Mouse (Mus musculus): ENCODE data around the gene Katnbl1.
"Not testable (repeated sequence)": the region's sequence is repeated elsewhere in the genome, so short reads cannot be mapped to it uniquely, and the experiment has no call there.

The Katnbl1 gene

DNA sequence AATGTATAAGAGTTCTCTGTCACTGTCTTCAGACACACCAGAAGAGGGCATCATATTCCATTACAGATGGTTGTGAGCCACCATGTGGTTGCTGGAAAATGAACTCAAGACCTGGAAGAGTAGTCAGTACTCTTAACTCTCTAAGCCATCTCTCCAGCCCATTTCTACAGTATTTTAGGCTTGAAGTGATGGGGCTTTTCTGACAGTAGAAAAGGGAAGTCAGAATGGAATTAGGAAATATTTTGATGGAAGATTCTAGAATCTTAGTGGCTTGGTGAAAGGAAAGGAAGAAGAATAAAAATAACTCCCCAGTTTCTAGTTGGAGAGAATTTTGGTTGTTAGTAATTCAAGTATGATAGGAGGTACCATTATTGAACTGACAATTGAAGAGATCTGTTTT lies 14.9 kb downstream of the Katnbl1 start:
- DNase-seq = no peak

DNA sequence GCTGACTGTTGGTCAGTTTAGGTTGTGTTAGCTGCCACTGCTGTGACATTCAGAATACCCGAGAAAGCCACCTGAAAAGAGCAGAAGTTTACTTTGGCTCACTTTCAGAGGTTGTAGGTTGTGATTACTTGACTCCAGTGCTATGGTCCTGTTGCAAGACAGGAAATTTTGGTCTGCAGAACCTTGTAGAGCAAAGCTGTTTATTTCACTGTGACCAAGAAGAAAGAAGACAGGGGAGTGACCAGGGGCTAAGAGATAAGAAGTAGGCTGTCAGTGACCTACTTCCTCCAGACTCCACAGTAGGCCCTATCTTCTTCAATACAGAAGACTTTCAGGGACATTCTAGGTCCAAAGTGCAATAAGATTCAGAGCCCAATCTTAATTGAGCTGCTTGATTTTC lies 17.6 kb downstream of the Katnbl1 start:
- DNase-seq = no peak

DNA sequence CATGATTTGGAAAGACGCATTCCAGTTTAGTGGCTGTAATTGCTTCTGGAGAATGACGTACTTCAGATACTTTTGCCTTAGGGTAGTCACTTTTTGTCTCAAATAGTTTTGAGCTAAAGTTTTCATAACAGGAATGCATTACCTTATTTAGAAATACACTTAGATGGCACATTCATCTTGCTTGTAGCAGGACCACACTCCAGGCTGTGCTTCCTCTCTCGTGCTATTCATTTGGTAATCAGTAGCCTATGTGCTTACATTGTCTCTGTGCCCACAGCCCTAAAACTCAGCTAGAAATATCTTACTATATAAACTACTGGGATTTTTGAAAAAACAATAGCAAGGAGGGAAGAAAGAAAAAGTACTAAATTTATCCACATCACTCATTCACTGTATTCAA lies 28.0 kb downstream of the Katnbl1 start:
- no peak for DNase-seq

DNA sequence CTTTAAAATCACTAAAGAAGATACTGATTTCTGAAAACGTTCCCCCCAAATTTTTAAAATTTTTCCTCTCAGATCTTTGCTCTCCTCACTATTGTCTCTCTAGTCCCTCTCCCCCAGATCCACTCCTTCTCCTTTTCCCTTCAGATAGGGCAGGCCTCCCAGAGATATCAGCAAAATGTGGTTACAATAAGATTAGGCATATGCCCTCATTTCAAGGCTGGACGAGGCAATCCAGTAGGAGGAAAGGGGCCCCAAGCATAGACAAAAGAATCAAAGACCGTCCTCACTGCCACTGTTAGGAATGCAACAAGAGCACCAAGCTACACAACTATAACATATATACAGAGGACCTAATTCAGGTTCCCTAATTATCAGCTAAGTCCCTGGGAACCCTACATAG lies 46.3 kb downstream of the Katnbl1 start:
- DNase-seq = no peak

DNA sequence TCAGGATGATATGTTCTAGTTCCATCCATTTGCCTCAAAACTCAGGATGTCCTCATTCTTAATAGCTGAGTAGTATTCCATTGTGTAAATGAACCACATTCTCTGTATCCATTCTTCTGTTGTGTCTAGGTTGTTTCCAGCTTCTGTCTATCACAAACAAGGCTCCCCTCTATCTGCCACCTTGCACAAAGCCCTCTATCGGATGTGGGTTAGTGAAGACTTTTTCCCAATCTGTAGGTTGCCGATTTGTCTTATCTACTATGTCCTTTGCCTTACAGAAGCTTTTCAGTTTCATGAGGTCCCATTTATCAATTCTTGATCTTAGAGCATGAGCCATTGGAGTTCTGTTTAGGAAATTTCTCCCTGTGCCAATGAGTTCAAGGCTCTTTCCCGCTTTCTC lies 49.5 kb downstream of the Katnbl1 start:
- DNase-seq = not testable (repeated sequence)

DNA sequence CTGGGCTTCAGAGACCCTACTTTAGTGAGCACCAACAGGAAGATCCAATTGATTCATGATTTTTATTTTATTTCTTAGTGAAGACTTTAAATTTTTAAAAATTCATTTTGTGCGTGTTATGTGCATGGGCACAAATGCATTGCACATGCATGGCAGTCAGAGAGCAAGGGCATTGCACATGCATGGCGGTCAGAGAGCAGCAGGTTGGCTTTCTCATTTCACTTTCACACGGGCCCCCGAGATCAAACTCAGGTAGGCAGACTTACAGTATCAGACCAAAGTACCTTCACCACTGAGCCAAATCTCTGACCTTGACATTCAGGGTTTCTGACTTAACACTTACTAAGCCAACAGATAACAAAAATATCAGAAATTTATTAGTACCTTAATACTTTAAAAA lies 50.7 kb downstream of the Katnbl1 start:
- no peak for DNase-seq

DNA sequence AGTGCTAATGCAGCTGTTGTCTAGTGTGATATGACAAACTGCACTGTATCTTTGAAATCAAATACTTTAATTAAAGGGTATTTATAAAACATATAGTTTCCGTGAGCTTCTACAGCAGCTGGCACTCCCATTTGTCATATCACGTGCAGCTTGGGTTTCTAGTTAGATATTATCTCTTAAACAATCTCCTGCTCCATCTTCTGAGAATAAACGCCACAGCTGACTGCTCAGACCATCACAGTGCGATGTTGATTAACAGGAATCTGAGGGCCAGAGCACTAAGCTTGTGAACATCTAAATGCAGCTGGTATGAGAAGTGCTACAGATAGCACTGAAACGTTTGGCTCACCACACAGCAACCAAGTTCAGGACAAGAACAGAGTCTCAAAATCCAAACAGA lies 51.4 kb downstream of the Katnbl1 start:
- DNase-seq = no peak

DNA sequence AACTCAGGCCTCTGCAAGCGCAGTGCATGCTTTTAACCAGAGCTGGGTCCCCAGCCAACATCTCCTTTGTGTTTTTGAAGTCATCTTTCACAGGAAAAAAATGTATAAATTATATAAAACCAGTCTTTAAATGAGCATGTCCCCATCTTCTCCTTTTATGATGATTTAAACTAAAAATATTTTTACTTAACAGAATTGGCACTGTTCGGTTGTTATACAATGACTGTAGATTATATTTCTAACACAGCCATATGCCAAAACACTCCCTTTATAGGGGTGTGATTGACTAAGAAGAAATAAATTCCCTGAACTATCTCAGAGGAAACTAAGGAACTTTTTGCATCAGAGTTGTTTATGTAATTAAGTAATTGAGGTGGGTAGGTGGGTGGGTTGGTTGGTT lies 53.5 kb downstream of the Katnbl1 start:
- no peak for DNase-seq

DNA sequence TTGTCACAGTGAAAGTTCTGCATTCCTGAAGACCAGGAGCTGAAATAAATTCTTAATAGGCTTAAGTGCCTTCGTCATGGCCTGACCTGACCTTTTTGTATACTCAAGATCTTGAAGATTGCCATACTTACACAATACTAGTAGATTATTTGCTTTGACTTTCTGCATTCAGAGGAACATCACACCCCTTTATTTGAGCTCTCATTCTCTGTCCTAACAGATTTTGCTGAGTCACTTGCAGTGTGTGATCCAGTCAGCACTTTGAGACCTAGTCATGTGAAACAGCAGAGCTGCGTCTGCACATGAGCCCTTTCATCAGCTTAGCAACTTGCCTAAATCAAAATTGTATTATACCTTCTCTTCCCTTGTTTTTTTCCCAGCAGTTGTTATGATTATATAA lies 54.3 kb downstream of the Katnbl1 start:
- DNase-seq = no peak

DNA sequence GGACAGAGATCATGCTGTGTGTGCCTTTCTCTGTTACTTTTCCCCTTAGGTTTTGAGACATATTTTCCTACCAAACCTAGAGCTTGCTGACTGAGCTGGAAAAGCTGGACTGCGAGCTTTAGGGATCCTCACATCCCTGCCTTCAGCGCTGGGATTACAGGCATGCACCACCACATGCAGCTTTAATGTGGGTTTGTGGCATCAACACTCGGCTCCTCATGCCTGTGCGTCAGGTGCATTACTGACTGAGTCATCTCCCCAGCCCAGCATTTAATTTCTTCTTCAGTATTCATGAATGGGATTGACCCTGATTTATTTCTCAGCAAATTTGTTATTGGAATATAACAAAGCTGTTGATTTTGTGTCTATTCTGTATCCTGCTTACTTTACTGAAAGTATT lies 57.3 kb downstream of the Katnbl1 start:
- DNase-seq = no peak

DNA sequence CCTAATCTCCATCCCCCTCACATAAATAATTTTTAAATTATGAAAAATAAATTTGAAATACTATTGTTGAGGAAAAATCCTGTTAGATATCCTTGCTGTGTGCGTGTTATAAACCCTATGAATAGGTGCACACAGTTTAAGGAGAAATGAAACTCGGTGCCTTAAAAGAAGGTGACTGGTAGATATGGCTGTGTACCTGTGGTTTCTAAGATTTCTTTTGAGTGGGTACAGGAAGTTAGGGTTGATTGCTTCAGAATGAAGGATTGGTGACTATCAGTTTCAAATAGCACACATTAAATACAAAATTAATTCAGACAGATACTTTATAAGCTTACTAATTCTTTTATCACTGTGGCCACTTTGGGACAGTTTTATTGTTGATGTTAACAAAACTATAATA lies 58.6 kb downstream of the Katnbl1 start:
- no peak for DNase-seq

DNA sequence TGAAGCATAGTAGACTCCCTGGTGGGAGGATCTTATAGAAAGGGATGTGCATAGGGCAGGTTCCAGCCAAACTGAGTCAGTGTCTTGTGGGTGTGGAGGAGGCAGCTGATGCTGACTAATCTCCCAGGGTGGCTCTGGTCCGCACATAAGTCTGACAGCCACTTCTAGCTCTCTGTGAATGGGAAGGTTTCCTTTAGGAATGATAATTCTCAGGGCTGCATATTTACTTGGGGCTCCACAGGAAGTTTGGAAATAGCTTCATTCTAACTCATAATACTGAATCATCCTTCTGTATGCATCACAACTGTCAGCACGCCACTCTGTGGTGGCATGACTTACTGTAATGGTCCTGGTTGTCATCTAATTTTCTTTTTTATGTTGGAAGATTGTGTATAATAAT lies 64.5 kb downstream of the Katnbl1 start:
- DNase-seq = no peak

DNA sequence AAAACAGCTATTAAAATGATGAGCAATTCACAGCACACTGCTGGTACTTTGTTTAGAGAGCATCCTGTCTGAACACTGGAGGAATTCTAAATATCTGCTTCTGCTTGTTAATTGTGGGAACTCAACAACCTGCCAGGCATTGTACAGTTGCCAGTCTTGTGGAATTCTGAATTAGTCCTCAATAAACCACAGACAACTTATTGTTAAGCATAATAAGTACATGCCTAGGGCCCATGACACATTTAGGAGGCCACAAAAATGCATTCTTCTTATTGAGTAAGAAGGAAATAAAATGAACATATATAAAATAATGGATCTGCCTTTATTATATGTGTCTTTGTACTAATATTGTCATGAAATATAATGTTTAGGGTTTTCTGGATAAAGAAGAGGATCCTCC lies 66.5 kb downstream of the Katnbl1 start:
- DNase-seq = no peak

DNA sequence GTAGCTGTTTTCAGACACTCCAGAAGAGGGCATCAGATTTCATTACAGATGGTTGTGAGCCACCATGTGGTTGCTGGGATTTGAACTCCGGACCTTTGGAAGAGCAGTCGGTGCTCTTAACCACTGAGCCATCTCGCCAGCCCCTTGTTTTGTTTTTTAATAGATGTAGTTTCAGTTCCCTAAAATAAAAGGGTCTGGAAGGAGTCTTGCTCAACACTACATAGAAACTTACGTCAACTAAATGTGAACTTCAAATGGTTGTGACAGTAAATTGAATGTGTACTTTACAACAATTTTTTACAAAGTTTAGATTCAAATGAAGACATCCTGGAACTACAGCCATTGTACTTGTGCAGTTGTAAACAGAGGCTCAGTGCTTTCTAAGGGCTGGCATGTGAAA lies 69.0 kb downstream of the Katnbl1 start:
- not testable (repeated sequence) for DNase-seq

DNA sequence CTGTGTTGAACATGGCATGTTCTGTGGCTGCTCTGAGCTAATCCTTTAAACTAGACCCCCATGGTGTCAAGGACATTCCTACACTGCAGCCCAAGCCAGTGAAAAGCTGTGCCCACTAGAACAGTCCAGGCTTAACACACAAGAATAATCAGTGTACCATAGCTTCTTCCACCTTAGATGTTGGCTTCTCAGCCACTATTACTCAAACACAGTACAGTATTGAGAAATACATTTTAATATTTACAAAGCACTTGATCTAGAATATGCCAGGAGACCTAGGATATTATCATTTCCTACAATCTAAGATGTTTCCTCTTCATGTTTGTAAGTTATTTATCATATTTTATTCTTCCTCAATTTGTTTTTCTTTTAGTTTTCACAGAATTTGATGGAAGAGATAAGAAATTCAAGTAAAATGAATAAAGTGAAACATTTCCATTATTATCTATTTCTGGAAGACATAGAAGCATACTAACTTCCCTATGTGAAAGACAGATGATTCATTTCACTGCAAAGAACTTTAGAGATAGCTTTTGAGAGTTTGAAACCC lies 69.6 kb downstream of the Katnbl1 start:
- no peak for DNase-seq

DNA sequence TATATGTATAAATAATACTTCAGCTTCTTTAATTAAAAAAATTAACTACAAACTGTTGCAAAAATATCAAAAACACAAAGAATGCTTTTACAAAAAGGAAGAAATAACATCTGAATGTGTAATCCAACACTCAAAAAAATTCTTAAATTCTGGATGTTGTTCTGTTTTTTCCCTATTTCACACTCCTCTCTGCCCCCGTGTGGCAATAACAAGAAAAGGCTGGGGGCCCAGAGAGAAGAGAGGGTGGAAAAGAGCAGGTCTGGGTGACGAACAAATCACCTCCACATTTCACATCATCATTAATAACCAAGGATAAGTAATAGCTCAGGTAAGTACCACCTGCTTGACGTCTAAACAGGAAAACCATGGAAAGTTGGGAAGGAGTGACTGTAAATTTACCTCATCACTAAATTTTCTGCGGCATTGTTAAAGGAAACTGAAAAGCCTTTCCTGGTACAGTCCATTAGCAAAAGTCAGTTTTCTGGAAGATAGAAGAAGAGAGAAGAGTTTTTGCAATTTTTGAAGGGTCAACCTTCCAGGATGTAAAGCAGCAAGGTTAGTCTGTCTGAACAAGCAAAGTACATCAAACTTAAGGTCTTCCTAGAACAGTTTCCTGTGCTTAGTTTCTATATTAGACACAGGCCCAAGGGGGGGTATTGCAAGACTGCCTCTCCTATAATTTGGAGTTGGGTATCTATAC lies 70.7 kb downstream of the Katnbl1 start:
- DNase-seq = no peak

DNA sequence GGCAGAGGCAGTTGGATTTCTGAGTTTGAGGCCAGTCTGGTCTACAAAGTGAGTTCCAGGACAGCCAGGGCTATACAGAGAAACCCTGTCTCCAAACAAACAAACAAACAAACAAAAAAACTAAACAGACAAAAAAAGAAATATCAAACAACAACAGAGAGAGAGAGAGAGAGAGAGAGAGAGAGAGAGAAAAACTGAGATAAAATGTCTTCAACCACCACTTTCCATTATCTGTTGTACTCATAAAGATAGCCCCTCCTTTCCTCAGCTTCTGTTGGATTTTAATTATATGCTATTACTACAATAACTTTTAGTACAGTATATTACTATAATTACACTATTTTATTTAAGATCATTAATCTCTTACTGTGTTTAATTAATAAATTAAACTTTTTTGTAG lies 73.5 kb downstream of the Katnbl1 start:
- DNase-seq = not testable (repeated sequence)

DNA sequence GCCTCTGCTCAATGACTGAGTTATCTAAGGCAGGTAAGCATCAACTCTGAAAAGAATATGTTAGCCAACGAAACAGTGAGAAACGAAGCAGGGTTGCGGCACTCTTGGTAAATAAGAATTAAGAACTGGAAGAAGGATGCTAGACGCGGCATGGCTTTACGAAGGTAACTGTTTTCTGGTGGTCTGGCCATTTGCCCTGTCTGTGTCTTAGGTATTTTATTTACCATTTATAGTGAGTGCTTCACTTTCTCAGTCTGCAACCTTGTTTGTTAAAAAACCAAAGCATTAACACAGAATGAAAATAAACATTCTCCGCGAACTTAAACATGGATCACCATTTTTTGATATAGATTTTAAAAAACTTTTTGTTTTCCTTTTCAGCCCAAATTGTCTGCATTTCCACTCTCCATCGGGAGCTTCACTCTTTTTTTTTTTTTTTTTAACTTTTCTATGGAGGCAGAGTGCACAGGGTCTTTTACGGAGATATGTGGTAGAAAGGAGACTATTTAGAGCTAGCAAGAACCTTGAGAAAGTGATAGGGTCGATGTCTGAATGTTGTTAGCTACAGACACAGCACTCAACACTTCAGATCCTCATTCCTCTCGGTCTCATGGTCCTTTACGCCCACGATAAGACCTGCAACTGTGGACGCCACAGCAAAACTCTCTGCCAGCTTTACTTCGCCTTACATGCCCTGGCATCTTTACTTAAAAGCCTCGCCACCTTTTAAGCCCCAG lies 75.3 kb downstream of the Katnbl1 start:
- DNase-seq = no peak

DNA sequence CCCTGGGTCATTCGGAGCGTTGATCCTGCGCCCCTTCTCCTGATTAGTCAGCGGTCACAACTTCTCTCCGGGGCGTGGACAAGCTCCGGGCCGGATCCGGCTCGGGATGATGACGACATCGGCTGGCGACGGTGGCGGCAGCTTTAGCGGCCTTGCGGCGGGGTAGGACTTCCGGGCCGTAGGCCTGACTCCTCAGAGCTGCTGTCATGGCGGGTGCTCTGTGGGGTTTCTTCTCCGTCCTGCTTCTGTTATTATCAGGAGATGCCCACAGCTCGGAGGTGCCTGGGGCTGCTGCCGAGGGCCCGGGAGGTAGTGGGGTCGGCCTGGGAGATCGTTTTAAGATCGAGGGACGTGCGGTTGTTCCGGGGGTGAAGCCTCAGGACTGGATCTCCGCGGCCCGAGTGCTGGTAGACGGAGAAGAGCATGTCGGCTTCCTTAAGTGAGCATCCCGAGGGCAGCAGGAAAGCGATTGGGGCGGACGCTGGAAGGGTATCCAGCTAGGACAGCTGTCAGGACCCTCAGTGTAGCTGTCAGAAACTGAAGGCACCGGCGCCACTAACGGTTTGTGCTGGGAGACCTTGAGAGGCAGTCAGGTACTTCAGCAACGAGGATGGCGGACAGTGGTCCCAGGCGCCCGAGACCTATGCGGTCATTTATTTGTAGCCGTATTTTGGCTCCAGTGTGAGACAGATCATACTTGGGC lies 76.0 kb downstream of the Katnbl1 start, which contains the start of gene Emc7:
Gene Emc7 (plus strand): TSS at position 136 of the 703 bp plus-strand sequence.
- peak; percentile 98 for DNase-seq

DNA sequence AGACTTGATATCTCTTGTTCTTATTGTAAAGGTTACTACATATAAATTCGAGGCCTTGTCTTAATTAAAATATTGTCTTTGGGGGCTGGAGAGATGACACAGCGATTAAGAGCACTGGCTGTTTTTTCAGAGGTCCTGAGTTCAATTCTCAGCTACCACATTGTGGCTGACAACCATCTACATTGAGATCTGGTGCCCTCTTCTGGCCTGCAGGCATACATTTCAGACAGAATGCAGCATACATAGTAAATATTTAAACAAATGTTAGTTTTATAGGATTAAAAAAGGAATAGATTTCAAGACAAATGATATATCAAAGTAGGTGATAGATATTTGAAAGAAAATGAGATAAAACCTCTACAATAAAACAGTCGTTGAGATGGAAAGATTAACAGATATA lies 81.5 kb downstream of the Katnbl1 start:
- no peak for DNase-seq
